In genomic region chr19:58806364-58806763, GRCm38 (mm10) we compare ENCODE assay signal across 8 mouse cellular contexts. TPM values are rescaled to one million over a fixed set of nuclear protein-coding genes. Genes with fewer than 3 reads are reported as not detected.
DNase-seq lines count a peak whose midpoint lies in the region; ATAC-seq lines count a peak whose summit lies in the region.

No protein-coding gene starts in this region.

- no peak overlapping the region for H3K27ac ChIP-seq in kidney, embryonic 15.5 days
- H3K27ac ChIP-seq in lung, embryonic 15.5 days: no peak overlapping the region

- no peak overlapping the region for H3K4me3 ChIP-seq in kidney, embryonic 15.5 days (replicated peaks)
- no peak overlapping the region for H3K4me3 ChIP-seq in lung, embryonic 15.5 days

- no peaks in the 10 kb centered on the region for H3K4me1 ChIP-seq in kidney, embryonic 15.5 days
- H3K4me1 ChIP-seq in lung, embryonic 15.5 days: no peaks in the 10 kb centered on the region

- no peak overlapping the region for H3K9ac ChIP-seq in kidney, embryonic 15.5 days
- H3K9ac ChIP-seq in lung, embryonic 15.5 days: no peak overlapping the region

- peaks cover 5% of the 10 kb centered on the region; the same call in 1 of the 2 replicates for H3K9me3 ChIP-seq in kidney, embryonic 15.5 days (replicated peaks)
- H3K9me3 ChIP-seq in lung, embryonic 15.5 days: no peaks in the 10 kb centered on the region

- 5% methylated on average over 3 of the region's 3 CpGs for WGBS in kidney, embryonic 15.5 days
- 3% methylated on average over 3 of the region's 3 CpGs for WGBS in lung, embryonic 15.5 days

- 0 out of 2 replicates have a peak, but pooled peaks cover 6% of the 10 kb centered on the region for H3K36me3 ChIP-seq in kidney, embryonic 15.5 days
- no peaks in the 10 kb centered on the region for H3K36me3 ChIP-seq in lung, embryonic 15.5 days

- ATAC-seq in common myeloid progenitor, adult 5-6 weeks (replicated peaks; ENCODE audit: low read depth, poor library complexity, severe bottlenecking): 0 out of 2 replicates have a peak, but pooled peaks have one; percentile 73
- 0 out of 2 replicates have a peak, but pooled peaks have one; percentile 40 for ATAC-seq in kidney, embryonic 15.5 days (replicated peaks; ENCODE audit: low FRiP score)
- ATAC-seq in lung, embryonic 15.5 days (ENCODE audit: borderline replicate concordance, extremely low read depth, low FRiP score, low TSS enrichment): peak; percentile 51; the same call in 1 of the 2 replicates

- no peak overlapping the region for H3K4me2 ChIP-seq in kidney, embryonic 15.5 days
- H3K4me2 ChIP-seq in lung, embryonic 15.5 days: no peak overlapping the region

- intact Hi-C loops in gastrocnemius, postnatal 36 days (cut with DNase I): loop anchor here (1.0 to 5.0 kb wide), 2 partner anchors 98 to 391 kb away; no protein-coding TSS in a partner anchor

- H3K27me3 ChIP-seq in kidney, embryonic 15.5 days: peaks cover 3% of the 10 kb centered on the region; the same call in 1 of the 2 replicates
- no peaks in the 10 kb centered on the region for H3K27me3 ChIP-seq in lung, embryonic 15.5 days

- DNase-seq in 3T3-L1 (ENCODE audit: low read depth, low spot score) (peak; percentile 84), WW6 (ENCODE audit: low read depth, low spot score) (peak; percentile 28)
- peak; percentile 59 to 67 for DNase-seq in gastrocnemius, postnatal 36 days
- DNase-seq in ovary, postnatal 10 days (ENCODE audit: low spot score): peak; percentile 41
- DNase-seq in thymus, postnatal 25 days: peak; percentile 35

RNA-seq across cellular contexts. Expression of gene 1700019N19Rik, which starts 12.1 kb away (rescaled TPM):
- total RNA-seq in common myeloid progenitor, adult 5-6 weeks (2017): not detected in 2 replicates
- total RNA-seq in gastrocnemius, postnatal 36 days (2021): not detected
- not detected in 2 replicates for polyA plus RNA-seq in kidney, embryonic 15.5 days (2015; fragmentation: Nextera tagmentation; extraction: Ambion mirVana)
- polyA plus RNA-seq in lung, embryonic 15.5 days (2015; fragmentation: Nextera tagmentation; extraction: Ambion mirVana): not detected in 2 replicates

RNA-seq across cellular contexts. Expression of gene Pnliprp2, which starts 46.8 kb away (rescaled TPM):
- not detected in 2 replicates for total RNA-seq in common myeloid progenitor, adult 5-6 weeks (2017)
- not detected for total RNA-seq in gastrocnemius, postnatal 36 days (2021)
- polyA plus RNA-seq in kidney, embryonic 15.5 days (2015; fragmentation: Nextera tagmentation; extraction: Ambion mirVana): 0.31 and 0.44 TPM in 2 replicates
- 0.23 and 0.30 TPM in 2 replicates for polyA plus RNA-seq in lung, embryonic 15.5 days (2015; fragmentation: Nextera tagmentation; extraction: Ambion mirVana)

Comparison
In these comparisons a context has a peak if more than half of its experiments do, and no peak if none do; other contexts are left out.
1. DNase-seq: peak in every context shown above with its lines; median percentile 84 in 3T3-L1; 63 in gastrocnemius, postnatal 36 days; 41 in ovary, postnatal 10 days; 35 in thymus, postnatal 25 days; 28 in WW6.